Mouse (Mus musculus) heart, embryonic 12.5 days (tissue): ENCODE data around the gene Zcchc14. TPM values are rescaled to one million over a fixed set of nuclear protein-coding genes. Genes with fewer than 3 reads are reported as not detected.

Experiments
- ATAC-seq: fragments of 200-750 bp; cut with Nextera tagmentation; 2 replicates; pipeline ENCODE4 v1.8.0; 2017; ENCODE audit warnings: moderate TSS enrichment, moderate library complexity; ENCODE audit not compliant: insufficient number of reproducible peaks, low FRiP score
- H3K27ac ChIP-seq: fragments of 300-500 bp; sonication (generic); 2 replicates; pipeline ENCODE4 v1.5.1; 2016; ENCODE audit warnings: mild to moderate bottlenecking, moderate library complexity; ENCODE audit not compliant: poor library complexity, severe bottlenecking
- H3K27me3 ChIP-seq: fragments of 300-500 bp; sonication (generic); replicated peaks from 2 replicates; pipeline ENCODE4 v1.6.1; 2016; ENCODE audit warnings: mild to moderate bottlenecking, moderate library complexity
- H3K36me3 ChIP-seq: fragments of 300-500 bp; sonication (generic); 2 replicates; pipeline ENCODE4 v1.6.1; 2016; ENCODE audit warnings: mild to moderate bottlenecking, moderate library complexity
- H3K4me1 ChIP-seq: fragments of 300-500 bp; sonication (generic); replicated peaks from 2 replicates; pipeline ENCODE4 v1.6.1; 2016; ENCODE audit warnings: mild to moderate bottlenecking
- H3K4me2 ChIP-seq: fragments of 300-500 bp; sonication (generic); 2 replicates; pipeline ENCODE4 v1.6.1; 2016; ENCODE audit warnings: mild to moderate bottlenecking, moderate library complexity
- H3K4me3 ChIP-seq: fragments of 300-500 bp; sonication (generic); 2 replicates; pipeline ENCODE4 v1.5.1; 2016; ENCODE audit warnings: mild to moderate bottlenecking
- H3K9ac ChIP-seq: fragments of 300-500 bp; sonication (generic); 2 replicates; pipeline ENCODE4 v1.6.1; 2016; ENCODE audit warnings: mild to moderate bottlenecking, moderate library complexity
- H3K9me3 ChIP-seq: fragments of 300-500 bp; sonication (generic); replicated peaks from 2 replicates; pipeline ENCODE4 v1.6.1; 2016; ENCODE audit warnings: mild to moderate bottlenecking, moderate library complexity
- WGBS: fragments of 180-500 bp; shearing (Covaris S2); methylation state at CpG from one replicate; pipeline ENCODE4 v1.1.7; 2016; 5-methylcytosine and 5-hydroxymethylcytosine counted together
- polyA plus RNA-seq: library from polyadenylated mRNA; unstranded; fragments of >200 nt; fragmentation: Nextera tagmentation; extraction: Ambion mirVana; gene quantifications from 2 replicates; pipeline ENCODE4 v1.2.1, GENCODE M21; 2016

Gene Zcchc14
- polyA plus RNA-seq, 1 experiment from 2014 or later = 9.2 TPM

- Histone ChIP-seq H3K9ac (no peak overlapping the region), H3K4me3 (no peak overlapping the region), H3K9me3 (no peaks in the 10 kb centered on the region), H3K4me2 (no peak overlapping the region), H3K27ac (no peak overlapping the region), H3K27me3 (no peaks in the 10 kb centered on the region), H3K36me3 (peaks cover 64% of the 10 kb centered on the region), H3K4me1 (peaks cover 15% of the 10 kb centered on the region)
- no peak for ATAC-seq
- 52% methylated on average over 24 of the region's 24 CpGs for WGBS
These were observed 101.4 kb downstream of the Zcchc14 start for GRCm38 (mm10) chr8:121551065-121551985.

- no peak overlapping the region for H3K27ac ChIP-seq
- no peak overlapping the region for H3K9ac ChIP-seq
- H3K9me3 ChIP-seq = no peaks in the 10 kb centered on the region
- peaks cover 11% of the 10 kb centered on the region for H3K27me3 ChIP-seq
- H3K4me3 ChIP-seq = no peak overlapping the region
- peaks cover 15% of the 10 kb centered on the region for H3K4me1 ChIP-seq
- WGBS = 89% methylated on average over 6 of the region's 6 CpGs
- peaks cover 54% of the 10 kb centered on the region for H3K36me3 ChIP-seq
- no peak for ATAC-seq
- H3K4me2 ChIP-seq = no peak overlapping the region
These were observed 102.6 kb downstream of the Zcchc14 start for GRCm38 (mm10) chr8:121550056-121550455.

Other genes with a start within 250 kb of the Zcchc14 start
- not detected in 2 replicates for gene 1700018B08Rik, start 108.6 kb downstream of the Zcchc14 start, polyA plus RNA-seq
- gene Fbxo31, start 74.1 kb downstream of the Zcchc14 start, polyA plus RNA-seq = 13.7 and 15.7 TPM in 2 replicates
- gene Map1lc3b, start 62.5 kb downstream of the Zcchc14 start, polyA plus RNA-seq = 176 and 182 TPM in 2 replicates
- 0.27 and 0.31 TPM in 2 replicates for gene Jph3, start 76.7 kb upstream of the Zcchc14 start, polyA plus RNA-seq
- 27.7 and 28.2 TPM in 2 replicates for gene Klhdc4, start 176.7 kb upstream of the Zcchc14 start, polyA plus RNA-seq